Mouse (Mus musculus) stomach, postnatal 0 days (tissue): Measurements from ENCODE around the gene Neurog3.

ENCODE experiments used
- CTCF ChIP-seq: IDR thresholded peaks from 2 replicates; pipeline ENCODE4 v1.5.1; 2016; ENCODE audit warnings: antibody characterized with exemption, low read depth, mild to moderate bottlenecking, moderate library complexity
- EP300 ChIP-seq: optimal IDR thresholded peaks from 2 replicates; pipeline ENCODE3; 2016; ENCODE audit warnings: antibody characterized with exemption

DNA sequence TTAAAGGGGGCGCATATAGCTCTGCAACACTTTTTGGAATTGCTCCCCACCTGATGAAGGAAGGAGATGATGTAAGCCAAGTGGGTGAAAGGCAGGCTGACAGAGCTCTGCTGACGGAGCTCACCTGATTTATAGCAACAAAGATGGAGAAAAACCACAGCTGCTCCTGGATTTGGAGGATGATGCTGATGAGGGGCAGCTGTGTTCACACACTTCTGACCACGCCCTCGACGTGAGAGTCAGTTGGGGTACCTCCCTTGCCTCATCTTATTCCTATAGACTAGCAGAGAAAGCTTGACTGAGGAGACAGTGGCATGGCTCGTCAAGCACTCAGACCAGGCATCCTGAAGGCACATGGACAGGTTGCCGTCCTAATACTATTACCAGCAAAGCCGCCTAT lies 10.9 kb downstream of the Neurog3 start, which contains the start of gene Fam241b:
- TF ChIP-seq CTCF, result no peak
- no peak for TF ChIP-seq EP300
